Mouse (Mus musculus): Measurements from ENCODE around the gene Tcl1b5. TPM values are rescaled to one million over a fixed set of nuclear protein-coding genes. Genes with fewer than 3 reads are reported as not detected.
"Not testable (repeated sequence)": the region's sequence is repeated elsewhere in the genome, so short reads cannot be mapped to it uniquely, and the experiment has no call there.

Gene Tcl1b5
- polyA plus RNA-seq, 1 experiment from 2014 or later = not detected

- H3K4me3 ChIP-seq (replicated peaks; ENCODE audit: low read depth, low read length); H3K4me1 ChIP-seq (ENCODE audit: control insufficient read depth, insufficient read depth, low read length); H3K27ac ChIP-seq (replicated peaks; ENCODE audit: low read depth, low read length); DNase-seq; H3K36me3 ChIP-seq (ENCODE audit: control insufficient read depth, insufficient read depth, low read length); H3K4me2 ChIP-seq (ENCODE audit: low read length); H3K9me3 ChIP-seq (ENCODE audit: control insufficient read depth, low read length); ATAC-seq (ENCODE audit: low FRiP score, low TSS enrichment); H3K9ac ChIP-seq (replicated peaks; ENCODE audit: low read length); H3K27me3 ChIP-seq (ENCODE audit: control insufficient read depth, insufficient read depth, low read length): not testable (repeated sequence)
- 96% methylated on average over 6 of the region's 6 CpGs for WGBS
Measured at GRCm38 (mm10) chr12:105190743-105191142, 14.6 kb downstream of the Tcl1b5 start, which contains the start of gene Tcl1b3. Tcl1b3 (plus strand) TSS chr12:105191043.

GRCm38 (mm10) chr12:105199684-105200497, 23.7 kb downstream of the Tcl1b5 start:
- H3K4me3 ChIP-seq (replicated peaks; ENCODE audit: low read depth, low read length); H3K27ac ChIP-seq (replicated peaks; ENCODE audit: low read depth, low read length); H3K36me3 ChIP-seq (ENCODE audit: control insufficient read depth, insufficient read depth, low read length); H3K9ac ChIP-seq (replicated peaks; ENCODE audit: low read length); H3K4me1 ChIP-seq (ENCODE audit: control insufficient read depth, insufficient read depth, low read length); H3K27me3 ChIP-seq (ENCODE audit: control insufficient read depth, insufficient read depth, low read length); H3K9me3 ChIP-seq (ENCODE audit: control insufficient read depth, low read length); H3K4me2 ChIP-seq (ENCODE audit: low read length): not testable (repeated sequence)
- DNase-seq (peak; percentile 45), ATAC-seq (ENCODE audit: low FRiP score, low TSS enrichment) (peak; percentile 27; the same call in 1 of the 2 replicates)
- WGBS = 7% methylated on average over 7 of the region's 7 CpGs

- H3K9me3 ChIP-seq (ENCODE audit: control insufficient read depth, low read length); H3K4me2 ChIP-seq (ENCODE audit: low read length); DNase-seq; H3K4me3 ChIP-seq (replicated peaks; ENCODE audit: low read depth, low read length); ATAC-seq (ENCODE audit: low FRiP score, low TSS enrichment); H3K4me1 ChIP-seq (ENCODE audit: control insufficient read depth, insufficient read depth, low read length); H3K9ac ChIP-seq (replicated peaks; ENCODE audit: low read length); H3K27ac ChIP-seq (replicated peaks; ENCODE audit: low read depth, low read length); H3K27me3 ChIP-seq (ENCODE audit: control insufficient read depth, insufficient read depth, low read length); H3K36me3 ChIP-seq (ENCODE audit: control insufficient read depth, insufficient read depth, low read length): not testable (repeated sequence)
- WGBS = 89% methylated on average over 1 of the region's 1 CpGs
Measured at GRCm38 (mm10) chr12:105201657-105202056, 25.5 kb downstream of the Tcl1b5 start, which contains the start of gene Tcl1b4. Tcl1b4 (plus strand) TSS chr12:105201957.

DNA sequence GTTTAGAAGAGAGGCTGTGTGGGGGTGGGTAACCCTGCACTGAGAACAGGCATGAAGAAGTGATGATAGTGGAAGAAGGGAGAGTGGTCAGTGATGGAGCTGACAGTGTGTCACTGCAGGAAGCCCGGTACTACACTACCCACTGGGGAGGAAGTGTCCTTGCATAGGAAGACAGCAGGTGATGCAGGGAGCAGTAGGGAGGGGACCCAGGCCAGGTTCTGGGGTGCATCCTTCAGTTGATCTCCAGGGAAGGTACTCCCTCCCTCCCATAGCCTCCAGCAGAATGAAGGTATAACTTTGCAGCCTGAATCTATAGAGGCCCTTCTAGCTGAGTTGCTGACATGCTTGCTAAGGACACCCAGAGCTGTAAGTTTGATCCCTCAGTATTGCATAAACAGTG, 30.9 kb downstream of the Tcl1b5 start:
- WGBS = 65% methylated on average over 1 of the region's 1 CpGs
- DNase-seq (no peak), ATAC-seq (ENCODE audit: low FRiP score, low TSS enrichment) (no peak)
- Histone ChIP-seq H3K4me3 (replicated peaks; ENCODE audit: low read depth, low read length) (no peak overlapping the region), H3K4me1 (ENCODE audit: control insufficient read depth, insufficient read depth, low read length) (no peaks in the 10 kb centered on the region), H3K27me3 (ENCODE audit: control insufficient read depth, insufficient read depth, low read length) (no peaks in the 10 kb centered on the region), H3K9me3 (ENCODE audit: control insufficient read depth, low read length) (no peaks in the 10 kb centered on the region), H3K4me2 (ENCODE audit: low read length) (no peak overlapping the region), H3K36me3 (ENCODE audit: control insufficient read depth, insufficient read depth, low read length) (no peaks in the 10 kb centered on the region), H3K27ac (replicated peaks; ENCODE audit: low read depth, low read length) (no peak overlapping the region), H3K9ac (replicated peaks; ENCODE audit: low read length) (no peak overlapping the region)

GRCm38 (mm10) chr12:105208441-105208840, 32.3 kb downstream of the Tcl1b5 start:
- no peak for ATAC-seq (ENCODE audit: low FRiP score, low TSS enrichment)

DNA sequence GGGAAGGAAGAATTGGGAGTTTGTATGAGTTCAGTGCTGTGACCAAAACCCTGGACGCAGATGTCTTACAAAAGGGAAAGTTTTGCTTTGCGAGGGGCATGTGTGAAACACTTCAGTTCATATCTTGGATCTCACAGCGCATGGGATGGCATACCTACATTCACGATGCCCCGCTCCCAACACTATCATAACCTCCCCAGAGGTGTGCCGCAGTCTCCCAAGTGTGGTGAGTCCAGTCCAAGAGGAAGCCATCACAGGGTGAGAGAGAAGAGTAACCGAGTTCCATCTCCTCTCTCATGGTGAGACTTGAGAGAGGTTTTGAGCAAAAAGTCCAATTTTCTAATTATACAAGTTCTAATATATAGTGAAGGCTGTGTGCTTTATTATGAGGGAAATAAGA, 33.1 kb downstream of the Tcl1b5 start:
- no peak overlapping the region for H3K4me2 ChIP-seq (ENCODE audit: low read length)
- ATAC-seq (ENCODE audit: low FRiP score, low TSS enrichment) (no peak), DNase-seq (no peak)
- H3K9ac ChIP-seq (replicated peaks; ENCODE audit: low read length) = no peak overlapping the region
- H3K27me3 ChIP-seq (ENCODE audit: control insufficient read depth, insufficient read depth, low read length) = no peaks in the 10 kb centered on the region
- H3K4me1 ChIP-seq (ENCODE audit: control insufficient read depth, insufficient read depth, low read length) = no peaks in the 10 kb centered on the region
- no peak overlapping the region for H3K27ac ChIP-seq (replicated peaks; ENCODE audit: low read depth, low read length)
- no peaks in the 10 kb centered on the region for H3K36me3 ChIP-seq (ENCODE audit: control insufficient read depth, insufficient read depth, low read length)
- WGBS = 95% methylated on average over 7 of the region's 7 CpGs
- no peaks in the 10 kb centered on the region for H3K9me3 ChIP-seq (ENCODE audit: control insufficient read depth, low read length)
- no peak overlapping the region for H3K4me3 ChIP-seq (replicated peaks; ENCODE audit: low read depth, low read length)

More at GRCm38 (mm10) chr12:105208441-105208840, 32.3 kb downstream of the Tcl1b5 start:
- Histone ChIP-seq H3K9me3 (ENCODE audit: control insufficient read depth, low read length) (no peaks in the 10 kb centered on the region), H3K27ac (replicated peaks; ENCODE audit: low read depth, low read length) (no peak overlapping the region), H3K4me3 (replicated peaks; ENCODE audit: low read depth, low read length) (no peak overlapping the region), H3K9ac (replicated peaks; ENCODE audit: low read length) (no peak overlapping the region), H3K4me1 (ENCODE audit: control insufficient read depth, insufficient read depth, low read length) (no peaks in the 10 kb centered on the region), H3K4me2 (ENCODE audit: low read length) (no peak overlapping the region), H3K27me3 (ENCODE audit: control insufficient read depth, insufficient read depth, low read length) (no peaks in the 10 kb centered on the region), H3K36me3 (ENCODE audit: control insufficient read depth, insufficient read depth, low read length) (no peaks in the 10 kb centered on the region)
- 96% methylated on average over 1 of the region's 1 CpGs for WGBS
- DNase-seq = no peak

DNA sequence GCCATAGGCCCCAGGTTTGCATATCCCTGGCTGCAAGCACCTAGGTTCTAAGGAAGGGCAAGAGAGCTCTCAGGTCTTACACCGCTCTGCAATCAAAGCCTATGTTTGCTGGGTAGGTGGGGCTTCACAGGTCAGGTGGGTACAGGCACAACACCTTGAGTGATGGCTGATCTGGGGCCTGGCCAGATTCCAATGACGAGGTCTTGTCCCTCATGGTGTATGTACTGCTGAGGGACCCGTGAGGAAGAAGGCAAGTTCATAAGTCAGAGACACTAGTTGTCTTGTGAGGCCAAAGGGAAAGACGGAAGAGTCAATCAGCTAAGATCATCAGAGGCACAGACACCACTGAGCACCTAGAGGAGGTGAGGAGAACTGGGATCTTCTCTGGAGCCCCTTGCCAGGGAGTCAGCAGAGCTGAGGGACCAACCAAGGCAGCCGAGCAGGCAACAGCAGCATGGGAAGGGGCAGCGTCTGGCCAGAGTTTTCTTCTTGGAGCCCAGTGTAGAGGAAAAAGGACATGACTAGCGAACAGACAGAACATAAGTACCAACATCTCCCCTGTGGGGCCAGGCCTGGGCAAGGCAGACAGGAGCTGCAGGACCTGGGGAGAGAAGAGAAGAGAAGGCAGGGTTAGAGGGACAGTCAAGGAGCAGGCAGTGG, 41.1 kb downstream of the Tcl1b5 start:
- no peaks in the 10 kb centered on the region for H3K27me3 ChIP-seq (ENCODE audit: control insufficient read depth, insufficient read depth, low read length)
- H3K9ac ChIP-seq (replicated peaks; ENCODE audit: low read length) = no peak overlapping the region
- ATAC-seq (ENCODE audit: low FRiP score, low TSS enrichment) (no peak), DNase-seq (no peak)
- H3K27ac ChIP-seq (replicated peaks; ENCODE audit: low read depth, low read length) = no peak overlapping the region
- 92% methylated on average over 7 of the region's 7 CpGs for WGBS
- H3K4me3 ChIP-seq (replicated peaks; ENCODE audit: low read depth, low read length) = no peak overlapping the region
- no peak overlapping the region for H3K4me2 ChIP-seq (ENCODE audit: low read length)
- no peaks in the 10 kb centered on the region for H3K9me3 ChIP-seq (ENCODE audit: control insufficient read depth, low read length)
- no peaks in the 10 kb centered on the region for H3K36me3 ChIP-seq (ENCODE audit: control insufficient read depth, insufficient read depth, low read length)
- H3K4me1 ChIP-seq (ENCODE audit: control insufficient read depth, insufficient read depth, low read length) = no peaks in the 10 kb centered on the region

GRCm38 (mm10) chr12:105222601-105223319, 46.6 kb downstream of the Tcl1b5 start, which contains the start of gene Tcl1:
Tcl1 (minus strand) TSS chr12:105222793.
- H3K4me3 ChIP-seq (replicated peaks; ENCODE audit: low read depth, low read length) = no peak within 1 kb of the TSS
- H3K27me3 ChIP-seq (ENCODE audit: control insufficient read depth, insufficient read depth, low read length) = no peaks in the 10 kb centered on the region
- WGBS = 92% methylated on average over 22 of the region's 22 CpGs
- H3K9me3 ChIP-seq (ENCODE audit: control insufficient read depth, low read length) = no peaks in the 10 kb centered on the region
- DNase-seq (no peak), ATAC-seq (ENCODE audit: low FRiP score, low TSS enrichment) (no peak)
- no peak within 1 kb of the TSS for H3K27ac ChIP-seq (replicated peaks; ENCODE audit: low read depth, low read length)
- no peaks in the 10 kb centered on the region for H3K36me3 ChIP-seq (ENCODE audit: control insufficient read depth, insufficient read depth, low read length)
- no peak within 1 kb of the TSS for H3K4me2 ChIP-seq (ENCODE audit: low read length)
- no peak within 1 kb of the TSS for H3K9ac ChIP-seq (replicated peaks; ENCODE audit: low read length)
- H3K4me1 ChIP-seq (ENCODE audit: control insufficient read depth, insufficient read depth, low read length) = no peaks in the 10 kb centered on the region
